Mouse (Mus musculus) neural tube, embryonic 11.5 days (tissue): ENCODE data around the gene Fam189a1. TPM values are rescaled to one million over a fixed set of nuclear protein-coding genes. Genes with fewer than 3 reads are reported as not detected.
A peak's percentile ranks its signal among the peaks of the same experiment; 100 is the strongest.

ENCODE experiments used
- ATAC-seq: fragments of 200-750 bp; cut with Nextera tagmentation; 2 replicates; pipeline ENCODE4 v1.8.0; 2017; ENCODE audit warnings: moderate number of reproducible peaks, mild to moderate bottlenecking, moderate TSS enrichment, moderate library complexity; ENCODE audit not compliant: insufficient read depth, low FRiP score, low TSS enrichment
- DNase-seq: peaks from one replicate; pipeline ENCODE4 v3.0.0-alpha.2; 2015; ENCODE audit warnings: low spot score
- H3K27ac ChIP-seq: fragments of 300-500 bp; sonication (generic); 2 replicates; pipeline ENCODE4 v1.5.1; 2014; ENCODE audit warnings: low read depth, mild to moderate bottlenecking, low read length
- H3K27me3 ChIP-seq: fragments of 300-500 bp; sonication (generic); 2 replicates; pipeline ENCODE4 v1.6.1; 2014; ENCODE audit warnings: mild to moderate bottlenecking, low read length, mixed read lengths; ENCODE audit not compliant: control insufficient read depth, insufficient read depth
- H3K36me3 ChIP-seq: fragments of 300-500 bp; sonication (generic); 2 replicates; pipeline ENCODE4 v1.6.1; 2014; ENCODE audit warnings: mild to moderate bottlenecking, low read length, moderate library complexity, mixed read lengths; ENCODE audit not compliant: control insufficient read depth, insufficient read depth
- H3K4me1 ChIP-seq: fragments of 300-500 bp; sonication (generic); 2 replicates; pipeline ENCODE4 v1.6.1; 2014; ENCODE audit warnings: low read length, mixed read lengths; ENCODE audit not compliant: control insufficient read depth, insufficient read depth
- H3K4me2 ChIP-seq: fragments of 300-500 bp; sonication (generic); 2 replicates; pipeline ENCODE4 v1.6.1; 2014; ENCODE audit warnings: low read depth, mild to moderate bottlenecking, moderate library complexity
- H3K4me3 ChIP-seq: fragments of 300-500 bp; sonication (generic); 2 replicates; pipeline ENCODE4 v1.5.1; 2014; ENCODE audit warnings: low read depth, low read length
- H3K9ac ChIP-seq: fragments of 300-500 bp; sonication (generic); 2 replicates; pipeline ENCODE4 v1.6.1; 2014; ENCODE audit warnings: mild to moderate bottlenecking, low read length
- H3K9me3 ChIP-seq: fragments of 300-500 bp; sonication (generic); 2 replicates; pipeline ENCODE4 v1.6.1; 2016; ENCODE audit warnings: low read length; ENCODE audit not compliant: control insufficient read depth
- WGBS: fragments of 180-500 bp; shearing (Covaris S2); extraction: QIAGEN DNeasy Blood & Tissue Kit; methylation state at CpG from one replicate; pipeline ENCODE4 v1.1.7; 2014; 5-methylcytosine and 5-hydroxymethylcytosine counted together
- polyA plus RNA-seq: library from polyadenylated mRNA; unstranded; fragments of >200 nt; fragmentation: Nextera tagmentation; extraction: Ambion mirVana; gene quantifications from 2 replicates; pipeline ENCODE4 v1.2.1, GENCODE M21; 2014

The Fam189a1 gene
- polyA plus RNA-seq, 1 experiment from 2014 or later = 5.6 TPM

GRCm38 (mm10) chr7:64882243-64882642 is 274.1 kb downstream of the Fam189a1 start:
- no peaks in the 10 kb centered on the region for H3K9me3 ChIP-seq
- no peak overlapping the region for H3K4me3 ChIP-seq
- H3K4me1 ChIP-seq = no peaks in the 10 kb centered on the region
- 63% methylated on average over 6 of the region's 6 CpGs for WGBS
- H3K36me3 ChIP-seq = no peaks in the 10 kb centered on the region
- no peak overlapping the region for H3K4me2 ChIP-seq
- no peaks in the 10 kb centered on the region for H3K27me3 ChIP-seq
- H3K27ac ChIP-seq = no peak overlapping the region
- no peak overlapping the region for H3K9ac ChIP-seq
- DNase-seq (no peak), ATAC-seq (no peak)

- no peaks in the 10 kb centered on the region for H3K4me1 ChIP-seq
- no peak overlapping the region for H3K4me3 ChIP-seq
- no peaks in the 10 kb centered on the region for H3K9me3 ChIP-seq
- H3K4me2 ChIP-seq = no peak overlapping the region
- no peak overlapping the region for H3K27ac ChIP-seq
- H3K27me3 ChIP-seq = no peaks in the 10 kb centered on the region
- DNase-seq = no peak
- H3K9ac ChIP-seq = no peak overlapping the region
- no peaks in the 10 kb centered on the region for H3K36me3 ChIP-seq
- no peak for ATAC-seq
- 80% methylated on average over 7 of the region's 7 CpGs for WGBS
Measured at GRCm38 (mm10) chr7:64881387-64881786, 275.0 kb downstream of the Fam189a1 start.

GRCm38 (mm10) chr7:64880415-64880814 is 276.0 kb downstream of the Fam189a1 start:
- H3K9ac ChIP-seq = no peak overlapping the region
- H3K4me2 ChIP-seq = no peak overlapping the region
- 86% methylated on average over 5 of the region's 5 CpGs for WGBS
- DNase-seq = no peak
- no peak overlapping the region for H3K4me3 ChIP-seq
- H3K36me3 ChIP-seq = no peaks in the 10 kb centered on the region
- H3K4me1 ChIP-seq = no peaks in the 10 kb centered on the region
- H3K27me3 ChIP-seq = no peaks in the 10 kb centered on the region
- H3K27ac ChIP-seq = no peak overlapping the region
- no peak for ATAC-seq
- no peaks in the 10 kb centered on the region for H3K9me3 ChIP-seq

DNA sequence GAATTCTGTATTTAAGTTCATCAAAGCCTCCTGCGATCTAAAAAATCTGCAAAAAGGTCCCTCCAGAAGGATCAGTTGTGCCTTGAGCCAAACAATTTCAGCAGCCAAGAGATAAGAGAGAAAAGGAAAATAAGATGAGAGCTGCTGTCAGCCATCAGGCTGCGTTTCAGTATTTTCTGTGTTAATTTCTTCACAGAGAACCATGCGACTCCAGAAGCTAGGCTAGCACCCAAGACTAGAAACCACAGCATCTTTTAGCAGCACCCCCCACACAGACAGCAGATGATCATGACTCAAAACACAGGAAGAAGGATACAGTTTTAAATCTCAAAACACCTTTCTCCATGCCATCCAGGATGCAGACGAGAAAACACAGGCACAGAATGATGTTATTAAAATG is 281.4 kb downstream of the Fam189a1 start:
- H3K27me3 ChIP-seq = no peaks in the 10 kb centered on the region
- H3K36me3 ChIP-seq = no peaks in the 10 kb centered on the region
- DNase-seq (no peak), ATAC-seq (no peak)
- no peak overlapping the region for H3K9ac ChIP-seq
- WGBS = 91% methylated on average over 4 of the region's 4 CpGs
- no peak overlapping the region for H3K4me2 ChIP-seq
- no peak overlapping the region for H3K27ac ChIP-seq
- H3K9me3 ChIP-seq = no peaks in the 10 kb centered on the region
- peaks cover 13% of the 10 kb centered on the region for H3K4me1 ChIP-seq
- no peak overlapping the region for H3K4me3 ChIP-seq

GRCm38 (mm10) chr7:64873266-64873665 is 283.1 kb downstream of the Fam189a1 start:
- peak overlapping the region; percentile 42 for H3K4me2 ChIP-seq

GRCm38 (mm10) chr7:64872743-64873241 is 283.6 kb downstream of the Fam189a1 start, which contains the start of gene Nsmce3:
Gene Nsmce3 (minus strand): TSS chr7:64872997.
- DNase-seq (peak; percentile 98), ATAC-seq (peak; percentile 87)
- under 1% methylated on average over 43 of the region's 57 CpGs for WGBS
- H3K27ac ChIP-seq = peak within 1 kb of the TSS; percentile 89
- H3K9me3 ChIP-seq = no peaks in the 10 kb centered on the region
- H3K36me3 ChIP-seq = no peaks in the 10 kb centered on the region
- peak within 1 kb of the TSS; percentile 81 for H3K4me3 ChIP-seq
- peak within 1 kb of the TSS; percentile 80 for H3K4me2 ChIP-seq
- peak within 1 kb of the TSS; percentile 84 for H3K9ac ChIP-seq
- H3K4me1 ChIP-seq = peaks cover 16% of the 10 kb centered on the region
- H3K27me3 ChIP-seq = no peaks in the 10 kb centered on the region

More at GRCm38 (mm10) chr7:64873266-64873665, 283.1 kb downstream of the Fam189a1 start:
- Histone ChIP-seq H3K36me3 (no peaks in the 10 kb centered on the region), H3K9ac (no peak overlapping the region; the same call in 1 of the 2 replicates), H3K27me3 (no peaks in the 10 kb centered on the region), H3K4me3 (no peak overlapping the region; the same call in 1 of the 2 replicates), H3K9me3 (no peaks in the 10 kb centered on the region), H3K27ac (0 out of 2 replicates have a peak overlapping the region, but pooled peaks have one; percentile 1), H3K4me1 (peaks cover 16% of the 10 kb centered on the region)
- ATAC-seq = peak; percentile 27; the same call in 1 of the 2 replicates
- WGBS = 43% methylated on average over 11 of the region's 11 CpGs
- DNase-seq = peak; percentile 18

- H3K4me3 ChIP-seq = peak overlapping the region; percentile 81
- H3K4me2 ChIP-seq = peak overlapping the region; percentile 80
- H3K27ac ChIP-seq = peak overlapping the region; percentile 89
- peak; percentile 62 for ATAC-seq
- WGBS = 1% methylated on average over 33 of the region's 33 CpGs
- H3K27me3 ChIP-seq = no peaks in the 10 kb centered on the region
- DNase-seq = peak; percentile 29
- peak overlapping the region; percentile 84 for H3K9ac ChIP-seq
- H3K9me3 ChIP-seq = no peaks in the 10 kb centered on the region
- H3K4me1 ChIP-seq = peaks cover 16% of the 10 kb centered on the region
- H3K36me3 ChIP-seq = no peaks in the 10 kb centered on the region
Measured at GRCm38 (mm10) chr7:64871987-64872742, 284.2 kb downstream of the Fam189a1 start.

- no peak overlapping the region for H3K4me2 ChIP-seq
Measured at GRCm38 (mm10) chr7:64869549-64870065, 286.8 kb downstream of the Fam189a1 start.

More at GRCm38 (mm10) chr7:64869549-64870065, 286.8 kb downstream of the Fam189a1 start:
- Histone ChIP-seq H3K27ac (no peak overlapping the region), H3K27me3 (no peaks in the 10 kb centered on the region), H3K4me1 (peaks cover 16% of the 10 kb centered on the region), H3K9me3 (no peaks in the 10 kb centered on the region), H3K4me3 (no peak overlapping the region), H3K9ac (no peak overlapping the region), H3K36me3 (no peaks in the 10 kb centered on the region)
- DNase-seq = no peak
- 78% methylated on average over 6 of the region's 6 CpGs for WGBS
- no peak for ATAC-seq
